Mouse (Mus musculus) cerebral cortex, adult 2 months (tissue): ENCODE results near the gene Spag17.

ENCODE experiments used
- whole genome bisulfite sequencing: fragments of 180-500 bp; shearing (Covaris S2); methylation state at CpG from one replicate; pipeline ENCODE4 v1.1.7; 2018; 5-methylcytosine and 5-hydroxymethylcytosine counted together

The Spag17 gene

DNA sequence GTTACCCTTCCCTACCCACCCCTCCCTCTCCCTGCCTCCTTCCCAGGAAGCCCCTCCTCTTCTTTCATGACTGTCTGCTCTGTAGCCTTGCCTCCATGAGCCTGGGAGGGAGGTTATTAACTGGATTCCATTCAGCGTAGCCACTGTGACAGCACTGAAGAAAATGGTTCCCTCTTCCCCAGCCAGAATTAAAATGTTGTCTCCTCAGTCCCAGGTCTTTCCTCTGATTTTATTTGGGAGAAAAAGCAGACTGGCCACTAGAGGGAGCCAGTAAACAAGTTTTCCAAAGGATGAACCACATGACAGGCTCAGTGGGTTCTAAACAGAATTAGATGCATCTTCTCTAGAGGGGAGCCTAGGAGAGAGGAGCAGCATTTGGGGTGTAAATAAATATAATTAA lies 304.2 kb downstream of the Spag17 start:
- 30% methylated on average over 1 of the region's 1 CpGs for WGBS

DNA sequence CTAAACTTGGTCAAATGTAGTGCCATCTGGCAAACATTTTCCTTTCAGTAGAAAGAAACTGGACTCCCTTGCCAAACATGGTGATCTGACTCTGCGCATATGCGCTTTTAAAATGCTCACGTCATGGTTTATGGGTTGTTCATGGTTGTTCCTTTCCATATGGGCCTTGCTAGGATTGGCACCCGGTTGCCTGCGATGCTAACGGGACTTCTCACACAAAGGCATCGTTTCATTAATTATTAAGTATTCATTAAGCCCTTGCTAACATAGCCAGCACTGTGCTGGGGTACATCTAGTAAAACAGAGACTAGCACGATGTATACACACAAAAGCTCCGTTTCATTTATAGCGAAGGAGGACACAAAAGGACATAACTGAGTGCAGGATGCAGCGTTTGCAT lies 304.7 kb downstream of the Spag17 start:
- 59% methylated on average over 11 of the region's 11 CpGs for WGBS
